Mouse (Mus musculus) heart, embryonic 11.5 days (tissue): ENCODE measurements around the gene Stt3b. TPM values are rescaled to one million over a fixed set of nuclear protein-coding genes. Genes with fewer than 3 reads are reported as not detected.
"Not testable (repeated sequence)": the region's sequence is repeated elsewhere in the genome, so short reads cannot be mapped to it uniquely, and the experiment has no call there.

Experiments used
- ATAC-seq: fragments of 200-750 bp; cut with Nextera tagmentation; replicated peaks from 2 replicates; pipeline ENCODE4 v1.8.0; 2017; ENCODE audit warnings: moderate library complexity; ENCODE audit not compliant: insufficient number of reproducible peaks, low FRiP score, low TSS enrichment
- H3K27ac ChIP-seq: fragments of 300-500 bp; sonication (generic); 2 replicates; pipeline ENCODE4 v1.5.1; 2014; ENCODE audit warnings: mild to moderate bottlenecking, low read depth, low read length
- H3K27me3 ChIP-seq: fragments of 300-500 bp; sonication (generic); 2 replicates; pipeline ENCODE4 v1.6.1; 2014; ENCODE audit warnings: mild to moderate bottlenecking, low read length, mixed read lengths; ENCODE audit not compliant: control insufficient read depth, insufficient read depth
- H3K36me3 ChIP-seq: fragments of 300-500 bp; sonication (generic); 2 replicates; pipeline ENCODE4 v1.6.1; 2014; ENCODE audit warnings: mild to moderate bottlenecking, low read length, moderate library complexity, mixed read lengths; ENCODE audit not compliant: control insufficient read depth, insufficient read depth
- H3K4me1 ChIP-seq: fragments of 300-500 bp; sonication (generic); 2 replicates; pipeline ENCODE4 v1.6.1; 2014; ENCODE audit warnings: low read length; ENCODE audit not compliant: control insufficient read depth, insufficient read depth
- H3K4me2 ChIP-seq: fragments of 300-500 bp; sonication (generic); 2 replicates; pipeline ENCODE4 v1.6.1; 2014; ENCODE audit warnings: mild to moderate bottlenecking, moderate library complexity
- H3K4me3 ChIP-seq: fragments of 300-500 bp; sonication (generic); 2 replicates; pipeline ENCODE4 v1.5.1; 2014; ENCODE audit warnings: low read depth, low read length
- H3K9ac ChIP-seq: fragments of 300-500 bp; sonication (generic); 2 replicates; pipeline ENCODE4 v1.6.1; 2014; ENCODE audit warnings: mild to moderate bottlenecking, low read depth, low read length, moderate library complexity
- H3K9me3 ChIP-seq: fragments of 300-500 bp; sonication (generic); replicated peaks from 2 replicates; pipeline ENCODE4 v1.6.1; 2016; ENCODE audit warnings: low read length; ENCODE audit not compliant: control insufficient read depth
- WGBS: fragments of 180-500 bp; shearing (Covaris S2); extraction: QIAGEN DNeasy Blood & Tissue Kit; methylation state at CpG from one replicate; pipeline ENCODE4 v1.1.7; 2014; ENCODE audit not compliant: insufficient replicate concordance; 5-methylcytosine and 5-hydroxymethylcytosine counted together
- polyA plus RNA-seq: library from polyadenylated mRNA; unstranded; fragments of >200 nt; fragmentation: Nextera tagmentation; extraction: Ambion mirVana; gene quantifications from 2 replicates; pipeline ENCODE4 v1.2.1, GENCODE M21; 2014

The Stt3b gene
- polyA plus RNA-seq, 1 experiment from 2014 or later, result 84.7 TPM

DNA sequence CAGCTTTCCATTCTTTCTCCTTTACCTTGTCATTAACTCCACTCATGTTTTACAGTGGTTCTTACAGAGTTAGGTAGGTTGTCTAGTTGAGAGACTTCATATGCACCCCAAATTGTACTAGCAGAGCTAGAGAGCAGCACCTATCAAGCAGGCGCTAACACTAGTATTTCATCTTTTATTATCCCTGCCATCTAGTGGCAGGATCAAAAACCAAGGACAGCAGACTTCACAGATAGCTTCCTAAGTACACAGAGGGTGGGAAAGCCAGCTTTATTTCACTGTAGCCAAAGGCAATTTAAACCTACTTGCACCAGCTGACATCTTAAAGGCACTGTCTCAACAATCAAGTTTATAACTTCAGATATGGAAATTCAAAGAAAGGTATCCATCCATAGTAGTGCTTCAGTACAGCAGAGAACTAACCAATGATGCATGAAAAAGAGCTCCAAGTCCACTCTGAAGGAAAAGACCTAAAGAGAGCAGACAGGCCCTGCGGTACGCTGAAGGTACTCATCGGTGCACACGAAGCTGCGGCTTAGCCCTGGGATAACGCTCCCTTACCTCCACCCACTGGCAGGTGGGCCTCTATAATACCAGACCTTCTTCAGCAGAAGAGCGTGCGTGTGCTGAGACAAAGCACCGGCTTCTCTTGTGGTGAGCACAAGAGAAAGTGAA lies 16.2 kb downstream of the Stt3b start:
- 85% methylated on average over 10 of the region's 10 CpGs for WGBS
- ATAC-seq, result no peak
- Histone ChIP-seq H3K27me3 (no peaks in the 10 kb centered on the region), H3K9me3 (no peaks in the 10 kb centered on the region), H3K4me2 (no peak overlapping the region), H3K27ac (no peak overlapping the region), H3K9ac (no peak overlapping the region), H3K4me1 (peaks cover 40% of the 10 kb centered on the region), H3K36me3 (no peaks in the 10 kb centered on the region), H3K4me3 (no peak overlapping the region)

DNA sequence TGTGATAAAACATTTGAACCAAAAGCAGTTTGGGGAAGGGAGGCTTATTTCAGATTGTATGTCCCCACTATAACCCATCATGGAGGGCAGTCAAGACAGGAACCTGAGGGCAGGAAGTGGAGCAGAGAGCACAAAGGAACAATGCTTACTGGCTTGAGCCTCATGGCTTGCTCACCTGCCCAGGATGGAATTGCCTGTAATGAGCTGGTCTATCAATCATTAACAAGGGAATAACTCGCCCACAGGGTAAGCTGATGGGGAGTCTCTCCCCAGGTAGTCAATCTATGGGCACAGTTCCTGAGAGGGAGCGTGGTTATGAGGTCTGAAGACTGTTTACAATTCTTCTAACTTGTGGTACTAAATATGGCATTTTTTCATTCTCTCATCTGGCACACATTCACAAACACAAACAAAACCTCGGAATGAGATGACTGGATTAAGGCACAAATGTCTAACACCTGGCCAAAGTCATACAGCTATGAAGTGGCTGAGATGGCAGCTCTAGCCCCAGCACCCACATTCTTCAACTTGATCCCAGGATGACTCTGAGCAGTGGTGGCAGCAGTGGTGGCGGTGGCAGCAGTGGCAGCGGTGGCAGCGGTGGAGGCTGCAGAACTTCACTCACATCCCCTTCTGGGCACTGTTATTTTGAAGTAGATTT lies 22.3 kb downstream of the Stt3b start:
- H3K36me3 ChIP-seq, result no peaks in the 10 kb centered on the region
- H3K9me3 ChIP-seq, result no peaks in the 10 kb centered on the region
- 86% methylated on average over 6 of the region's 6 CpGs for WGBS
- H3K4me3 ChIP-seq, result no peak overlapping the region
- no peak for ATAC-seq
- no peaks in the 10 kb centered on the region for H3K27me3 ChIP-seq
- H3K27ac ChIP-seq, result no peak overlapping the region
- peaks cover 28% of the 10 kb centered on the region for H3K4me1 ChIP-seq
- H3K4me2 ChIP-seq, result no peak overlapping the region
- no peak overlapping the region for H3K9ac ChIP-seq

DNA sequence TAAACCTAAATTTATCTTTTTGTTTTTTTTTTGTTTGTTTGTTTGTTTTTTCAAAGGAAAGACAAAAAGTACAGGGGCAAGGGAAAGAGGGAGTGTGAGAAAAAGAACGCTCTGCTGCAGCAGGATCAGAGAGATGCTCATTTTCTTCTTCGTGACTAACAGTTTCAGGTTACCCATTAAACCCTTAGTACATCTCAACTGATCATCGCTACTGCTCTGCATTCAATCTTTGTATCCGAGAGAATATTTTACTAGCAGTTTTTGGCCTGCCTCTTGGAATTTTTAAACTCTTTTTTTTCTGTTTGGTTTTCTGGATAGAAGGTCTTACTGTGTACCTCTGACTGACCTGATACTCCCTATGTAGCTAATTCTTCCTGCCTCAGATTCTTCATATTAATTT lies 25.8 kb downstream of the Stt3b start:
- ATAC-seq, result no peak
- 86% methylated on average over 4 of the region's 4 CpGs for WGBS
- H3K36me3 ChIP-seq, result no peaks in the 10 kb centered on the region; the same call in 1 of the 2 replicates
- H3K4me1 ChIP-seq, result peaks cover 13% of the 10 kb centered on the region; the same call in 1 of the 2 replicates
- H3K4me2 ChIP-seq, result no peak overlapping the region
- H3K9me3 ChIP-seq, result no peaks in the 10 kb centered on the region
- no peak overlapping the region for H3K27ac ChIP-seq
- no peaks in the 10 kb centered on the region for H3K27me3 ChIP-seq
- no peak overlapping the region for H3K4me3 ChIP-seq
- H3K9ac ChIP-seq, result no peak overlapping the region

DNA sequence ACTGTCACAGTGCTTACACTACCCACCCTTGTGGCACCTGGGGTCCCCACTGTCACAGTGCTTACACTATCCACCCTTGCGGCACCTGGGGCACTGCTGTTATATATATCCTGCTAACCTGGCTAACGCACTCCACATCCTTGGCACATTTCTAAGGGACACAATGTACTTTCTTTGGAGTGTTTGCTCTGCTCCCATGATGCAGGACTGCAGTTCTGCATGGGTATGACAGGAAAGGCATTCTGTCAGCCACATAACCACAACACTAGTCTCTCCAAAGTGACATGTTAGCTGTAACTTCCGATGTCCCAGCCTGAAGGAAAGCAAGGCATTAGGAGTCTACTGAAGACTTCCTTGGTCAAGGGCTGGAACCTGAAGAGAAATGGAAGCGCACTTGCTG lies 26.8 kb downstream of the Stt3b start:
- H3K4me3 ChIP-seq, result no peak overlapping the region
- no peaks in the 10 kb centered on the region for H3K27me3 ChIP-seq
- H3K27ac ChIP-seq, result no peak overlapping the region
- H3K36me3 ChIP-seq, result no peaks in the 10 kb centered on the region; the same call in 1 of the 2 replicates
- H3K9ac ChIP-seq, result no peak overlapping the region
- WGBS, result 90% methylated on average over 4 of the region's 4 CpGs
- peaks cover 5% of the 10 kb centered on the region; the same call in 1 of the 2 replicates for H3K4me1 ChIP-seq
- no peak for ATAC-seq
- no peaks in the 10 kb centered on the region for H3K9me3 ChIP-seq
- H3K4me2 ChIP-seq, result no peak overlapping the region

DNA sequence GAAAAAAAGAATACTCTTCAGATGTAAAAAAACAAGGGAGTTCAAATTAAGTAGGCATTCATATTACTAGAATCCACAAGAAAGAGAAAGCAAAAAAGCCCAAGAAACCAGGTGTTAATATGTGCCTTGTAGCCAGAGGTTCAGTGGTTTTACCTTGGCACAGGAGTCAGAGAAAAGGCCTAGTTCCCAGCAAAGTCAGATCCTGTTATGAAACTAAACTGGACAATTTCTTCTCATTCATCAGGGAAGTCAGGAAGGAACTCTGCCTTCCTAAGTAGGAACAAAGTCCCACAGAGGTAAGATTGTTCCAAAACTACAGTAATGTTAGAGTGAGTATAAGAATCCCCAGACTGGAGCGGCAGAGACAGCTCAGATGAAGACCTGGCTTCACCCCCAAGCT lies 31.6 kb downstream of the Stt3b start:
- WGBS, result 90% methylated on average over 1 of the region's 1 CpGs

DNA sequence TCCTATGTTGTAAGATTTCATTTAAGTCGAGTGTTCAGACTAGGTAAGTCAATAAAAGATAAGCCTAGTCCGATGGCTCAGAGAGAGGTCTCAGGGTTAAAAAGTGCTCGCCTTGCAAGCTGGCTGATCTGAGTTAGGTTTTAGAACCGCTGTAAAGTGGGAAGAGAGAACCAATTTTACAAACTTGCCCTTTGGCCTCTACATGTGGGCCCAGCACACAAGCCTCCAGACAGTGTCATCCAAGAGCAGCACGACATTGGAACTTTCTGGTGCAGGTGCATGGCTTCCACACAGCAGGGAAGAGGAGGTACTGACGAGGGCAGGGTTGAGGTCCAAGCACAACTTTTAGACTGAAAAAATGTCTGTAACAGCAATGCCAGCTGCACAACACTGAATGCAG lies 35.4 kb downstream of the Stt3b start:
- no peak for ATAC-seq
- WGBS, result 91% methylated on average over 6 of the region's 6 CpGs
- no peaks in the 10 kb centered on the region for H3K9me3 ChIP-seq
- no peaks in the 10 kb centered on the region for H3K27me3 ChIP-seq
- H3K4me3 ChIP-seq, result no peak overlapping the region
- H3K4me1 ChIP-seq, result no peaks in the 10 kb centered on the region
- no peak overlapping the region for H3K9ac ChIP-seq
- H3K4me2 ChIP-seq, result no peak overlapping the region
- no peak overlapping the region for H3K27ac ChIP-seq
- peaks cover 15% of the 10 kb centered on the region for H3K36me3 ChIP-seq

More for the DNA sequence above, 31.6 kb downstream of the Stt3b start:
- Histone ChIP-seq H3K4me1 (no peaks in the 10 kb centered on the region), H3K9me3 (no peaks in the 10 kb centered on the region), H3K27ac (no peak overlapping the region), H3K4me2 (no peak overlapping the region), H3K27me3 (no peaks in the 10 kb centered on the region), H3K9ac (no peak overlapping the region), H3K36me3 (peaks cover 13% of the 10 kb centered on the region), H3K4me3 (no peak overlapping the region)
- ATAC-seq, result no peak

DNA sequence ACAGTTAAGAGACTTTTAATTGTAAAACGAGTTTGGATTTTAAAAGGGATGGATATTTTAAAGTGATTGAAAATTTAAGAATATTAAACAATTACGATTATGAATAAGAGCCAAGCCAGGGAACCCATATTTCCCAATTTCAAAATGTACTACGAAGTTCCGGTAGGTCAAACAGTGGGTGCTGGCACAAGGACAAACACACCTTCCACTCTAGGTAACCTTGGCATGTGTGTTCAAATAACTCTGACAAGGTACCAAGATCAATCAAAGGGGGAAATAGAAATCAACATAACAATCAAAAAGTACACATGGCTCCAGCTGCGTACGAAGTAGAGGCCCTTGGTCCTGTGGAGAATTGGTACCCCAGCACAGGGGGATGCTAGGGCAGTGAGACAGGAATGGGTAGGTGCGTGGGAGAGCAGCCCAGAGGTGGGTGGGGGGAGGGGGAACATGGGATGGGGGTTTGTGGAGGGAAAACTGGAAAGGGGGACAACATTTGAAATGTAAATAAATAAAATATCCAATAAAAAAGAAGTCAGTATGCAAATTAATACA lies 37.0 kb downstream of the Stt3b start:
- Histone ChIP-seq H3K4me2 (no peak overlapping the region), H3K27ac (no peak overlapping the region), H3K36me3 (peaks cover 15% of the 10 kb centered on the region; the same call in 1 of the 2 replicates), H3K27me3 (no peaks in the 10 kb centered on the region), H3K4me1 (no peaks in the 10 kb centered on the region), H3K4me3 (no peak overlapping the region), H3K9ac (no peak overlapping the region), H3K9me3 (no peaks in the 10 kb centered on the region)
- WGBS, result 95% methylated on average over 7 of the region's 7 CpGs
- ATAC-seq, result no peak

DNA sequence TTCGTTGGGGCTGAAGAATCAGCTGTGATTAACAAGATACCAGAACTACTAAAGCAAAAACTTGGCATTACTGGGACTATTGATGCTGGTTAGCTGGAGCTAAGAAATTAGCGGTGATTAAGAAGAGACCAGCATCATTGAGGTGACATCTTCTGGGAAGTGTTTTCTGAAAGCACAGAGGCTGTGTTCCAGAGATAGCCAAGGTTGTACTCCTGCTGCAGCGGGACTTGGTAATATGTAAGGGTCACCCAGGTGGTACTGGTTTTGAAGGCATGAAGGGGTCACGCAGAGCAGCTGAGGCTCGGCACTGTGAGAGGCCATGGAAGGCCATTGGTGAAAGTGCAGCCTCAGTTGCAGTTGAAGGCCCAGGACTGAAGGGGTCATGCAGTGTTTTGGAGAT lies 37.8 kb downstream of the Stt3b start:
- peaks cover 15% of the 10 kb centered on the region; the same call in 1 of the 2 replicates for H3K36me3 ChIP-seq

More for the DNA sequence above, 37.8 kb downstream of the Stt3b start:
- H3K27ac ChIP-seq, H3K4me2 ChIP-seq, H3K9me3 ChIP-seq, ATAC-seq, H3K4me1 ChIP-seq, H3K9ac ChIP-seq, H3K4me3 ChIP-seq, H3K27me3 ChIP-seq: not testable (repeated sequence)
- 89% methylated on average over 3 of the region's 5 CpGs for WGBS
